In the genomic region with DNA sequence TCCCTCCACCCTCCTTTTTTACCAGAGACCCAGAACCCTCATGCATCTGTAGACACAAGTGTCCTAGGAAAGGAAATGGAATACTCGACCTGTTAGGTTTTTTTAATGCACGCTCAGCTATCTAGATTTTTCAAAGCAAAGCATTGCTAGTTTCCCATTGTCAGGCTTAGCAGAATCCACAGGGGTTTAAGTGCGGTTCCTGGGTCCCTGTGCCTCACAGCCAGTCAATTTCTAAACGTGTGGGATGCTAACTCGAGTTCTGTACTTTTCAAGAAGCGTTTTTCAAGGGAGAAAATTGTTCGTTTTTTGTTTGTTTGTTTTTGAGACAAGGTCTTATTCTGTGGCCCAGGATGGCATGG, we compare ENCODE assay signal across 8 mouse cellular contexts. TPM values are rescaled to one million over a fixed set of nuclear protein-coding genes. Genes with fewer than 3 reads are reported as not detected.
DNase-seq lines count a peak whose midpoint lies in the region; ATAC-seq and TF ChIP-seq lines count a peak whose summit lies in the region.

No protein-coding gene starts in this region.

- no peak for ATAC-seq in liver, embryonic 14.5 days (ENCODE audit: insufficient read depth)

- no peaks in the 10 kb centered on the region for H3K9me3 ChIP-seq in liver, embryonic 14.5 days (ENCODE audit: control insufficient read depth, low read length)

- 32% methylated on average over 7 of the region's 7 CpGs for WGBS in heart, adult 2 months
- 12% methylated on average over 7 of the region's 7 CpGs for WGBS in liver, embryonic 14.5 days (ENCODE audit: insufficient replicate concordance)

- TF ChIP-seq EP300 in heart, adult 2 months (IDR thresholded peaks at IDR 0.05; ENCODE audit: insufficient read depth, low read depth, low read length) = no peak
- TF ChIP-seq EP300 in liver, embryonic 14.5 days (IDR thresholded peaks at IDR 0.05; ENCODE audit: low read depth) = no peak

- H3K4me2 ChIP-seq in liver, embryonic 14.5 days (ENCODE audit: low read depth) = peak overlapping the region; percentile 63; the same call in 1 of the 2 replicates

- no peaks in the 10 kb centered on the region for H3K79me2 ChIP-seq in heart, adult 2 months (replicated peaks; ENCODE audit: control insufficient read depth, insufficient read depth, low read length)

- no peak for DNase-seq in heart, adult 2 months
- DNase-seq in heart, adult 18-20 months = no peak
- DNase-seq in testis, postnatal 10 days (ENCODE audit: low spot score) = no peak
- no peak for DNase-seq in liver, embryonic 14.5 days (ENCODE audit: low read depth in 3 of 3, low spot score in 3 of 3)
- no peak for DNase-seq in urinary bladder, postnatal 10 days (ENCODE audit: low spot score)
- no peak for DNase-seq in right cerebral cortex, postnatal 4 days
- no peak for DNase-seq in left cerebral cortex, postnatal 14 days (ENCODE audit: low spot score in 2 of 2)

- no peaks in the 10 kb centered on the region for H3K36me3 ChIP-seq in heart, adult 2 months (ENCODE audit: control insufficient read depth, insufficient read depth, low read length)
- H3K36me3 ChIP-seq in testis, adult 2 months (ENCODE audit: control insufficient read depth, insufficient read depth, low read length) = no peaks in the 10 kb centered on the region
- H3K36me3 ChIP-seq in liver, embryonic 14.5 days (replicated peaks; ENCODE audit: control insufficient read depth, insufficient read depth, low read depth) = no peaks in the 10 kb centered on the region

- H3K27ac ChIP-seq in heart, adult 2 months = peak overlapping the region; percentile 32
- no peak overlapping the region for H3K27ac ChIP-seq in testis, adult 2 months (ENCODE audit: control insufficient read depth, insufficient read depth, low read depth, low read length)
- no peak overlapping the region for H3K27ac ChIP-seq in liver, embryonic 14.5 days

- no peak for TF ChIP-seq CTCF in heart, adult 2 months (IDR thresholded peaks at IDR 0.05)
- no peak for TF ChIP-seq CTCF in testis, adult 2 months (IDR thresholded peaks at IDR 0.05; ENCODE audit: control insufficient read depth, insufficient read depth, insufficient replicate concordance, low read depth, low read length)
- no peak for TF ChIP-seq CTCF in liver, embryonic 14.5 days (IDR thresholded peaks at IDR 0.05; ENCODE audit: low read depth)

- no peaks in the 10 kb centered on the region for H3K4me1 ChIP-seq in heart, adult 2 months (ENCODE audit: control insufficient read depth, insufficient read depth, low read length)
- peaks cover 14% of the 10 kb centered on the region for H3K4me1 ChIP-seq in testis, adult 2 months (ENCODE audit: control insufficient read depth, insufficient read depth, low read length)
- no peaks in the 10 kb centered on the region for H3K4me1 ChIP-seq in liver, embryonic 14.5 days (replicated peaks; ENCODE audit: control insufficient read depth in 2 of 2, insufficient read depth in 2 of 2, low read length in 1 of 2)

- H3K4me3 ChIP-seq in heart, adult 2 months = peak overlapping the region; percentile 47; the same call in 1 of the 2 replicates
- H3K4me3 ChIP-seq in testis, adult 2 months (ENCODE audit: control insufficient read depth, low read depth, low read length) = peak overlapping the region; percentile 87
- H3K4me3 ChIP-seq in liver, embryonic 14.5 days (ENCODE audit: insufficient read depth in 1 of 2, low read depth in 2 of 2, low read length in 2 of 2) = peak overlapping the region; percentile 39 to 49; a peak in 2 of 4 replicates

- peak overlapping the region; percentile 76 for H3K9ac ChIP-seq in heart, adult 2 months (ENCODE audit: low read depth, low read length)
- no peak overlapping the region for H3K9ac ChIP-seq in liver, embryonic 14.5 days (replicated peaks)

- intact Hi-C loops in heart, adult 2 months (cut with DNase I) = no loop called here
- intact Hi-C loops in left cerebral cortex, postnatal 14 days (cut with DNase I) = no loop called here

- TF ChIP-seq POLR2A in heart, adult 2 months (IDR thresholded peaks at IDR 0.05; ENCODE audit: insufficient read depth, low read depth, low read length) = no peak
- TF ChIP-seq POLR2A in testis, adult 2 months (IDR thresholded peaks at IDR 0.05; ENCODE audit: control insufficient read depth, low read depth, low read length) = no peak

- H3K27me3 ChIP-seq in heart, adult 2 months (ENCODE audit: control insufficient read depth, insufficient read depth, low read length) = peaks cover 9% of the 10 kb centered on the region
- H3K27me3 ChIP-seq in testis, adult 2 months (ENCODE audit: control insufficient read depth, insufficient read depth, low read length) = peaks cover 4% of the 10 kb centered on the region
- H3K27me3 ChIP-seq in liver, embryonic 14.5 days (ENCODE audit: control insufficient read depth, insufficient read depth, low read length) = peaks cover 28% of the 10 kb centered on the region

RNA-seq across cellular contexts. Expression of a gene that starts 0.3 kb away (rescaled TPM):
- total RNA-seq in heart, adult 2 months (2021) = 1 to 10 TPM; 5.9 to 7.5 TPM
- polyA plus RNA-seq in heart, adult 2 months (2012; rRNA removed) = 5.1 and 9.7 TPM in 2 replicates
- total RNA-seq in heart, adult 18-20 months (2021) = 1 to 10 TPM; 4.8 to 9.7 TPM
- polyA plus RNA-seq in testis, adult 2 months (2012; rRNA removed) = 0.21 and 0.26 TPM in 2 replicates
- 0.16 and 0.23 TPM in 2 replicates for polyA plus RNA-seq in liver, embryonic 14.5 days (2012; rRNA removed)
- polyA plus RNA-seq in liver, embryonic 14.5 days (2014; fragmentation: Nextera tagmentation; extraction: Ambion mirVana) = 0.15 and 0.35 TPM in 2 replicates
- 10 to 100 TPM; 22.4 to 31.3 TPM for total RNA-seq in left cerebral cortex, postnatal 14 days (2021)
